Mouse (Mus musculus) stomach, embryonic 14.5 days (tissue): ENCODE data around the gene Tfpi. TPM values are rescaled to one million over a fixed set of nuclear protein-coding genes. Genes with fewer than 3 reads are reported as not detected.
A peak's percentile ranks its signal among the peaks of the same experiment; 100 is the strongest.

Source experiments
- ATAC-seq: fragments of 200-750 bp; cut with Nextera tagmentation; 2 replicates; pipeline ENCODE4 v1.8.0; 2017; ENCODE audit warnings: low read depth, moderate TSS enrichment; ENCODE audit not compliant: insufficient number of reproducible peaks, insufficient read depth, low FRiP score
- H3K27ac ChIP-seq: fragments of 300-500 bp; sonication (generic); 2 replicates; pipeline ENCODE4 v1.5.1; 2014; ENCODE audit warnings: mild to moderate bottlenecking, low read length, moderate library complexity, mixed read lengths
- H3K27me3 ChIP-seq: fragments of 300-500 bp; sonication (generic); 2 replicates; pipeline ENCODE4 v1.6.1; 2014; ENCODE audit warnings: low read length, control low read depth, mixed read lengths; ENCODE audit not compliant: control insufficient read depth, insufficient read depth
- H3K36me3 ChIP-seq: fragments of 300-500 bp; sonication (generic); 2 replicates; pipeline ENCODE4 v1.6.1; 2014; ENCODE audit warnings: mild to moderate bottlenecking, control low read depth, low read length, moderate library complexity, mixed read lengths; ENCODE audit not compliant: control insufficient read depth, insufficient read depth
- H3K4me1 ChIP-seq: fragments of 300-500 bp; sonication (generic); 2 replicates; pipeline ENCODE4 v1.6.1; 2014; ENCODE audit warnings: low read length, control low read depth, mixed read lengths; ENCODE audit not compliant: control insufficient read depth, insufficient read depth
- H3K4me2 ChIP-seq: fragments of 300-500 bp; sonication (generic); replicated peaks from 2 replicates; pipeline ENCODE4 v1.6.1; 2014; ENCODE audit warnings: low read depth, low read length, control low read depth
- H3K4me3 ChIP-seq: fragments of 300-500 bp; sonication (generic); 2 replicates; pipeline ENCODE4 v1.5.1; 2014; ENCODE audit warnings: low read depth, low read length, control low read depth
- H3K9ac ChIP-seq: fragments of 300-500 bp; sonication (generic); replicated peaks from 2 replicates; pipeline ENCODE4 v1.6.1; 2014; ENCODE audit warnings: low read depth, mild to moderate bottlenecking, control low read depth, low read length, moderate library complexity, mixed read lengths
- H3K9me3 ChIP-seq: fragments of 300-500 bp; sonication (generic); 2 replicates; pipeline ENCODE4 v1.6.1; 2016; ENCODE audit warnings: low read depth, low read length, control low read depth; ENCODE audit not compliant: control insufficient read depth
- WGBS: fragments of 180-500 bp; shearing (Covaris S2); extraction: QIAGEN DNeasy Blood & Tissue Kit; methylation state at CpG from one replicate; pipeline ENCODE4 v1.1.7; 2014; 5-methylcytosine and 5-hydroxymethylcytosine counted together
- polyA plus RNA-seq: library from polyadenylated mRNA; unstranded; fragments of >200 nt; fragmentation: Nextera tagmentation; extraction: Ambion mirVana; gene quantifications from 2 replicates; pipeline ENCODE4 v1.2.1, GENCODE M21; 2014

The Tfpi gene
- polyA plus RNA-seq, 1 experiment from 2014 or later: 49.4 TPM

DNA sequence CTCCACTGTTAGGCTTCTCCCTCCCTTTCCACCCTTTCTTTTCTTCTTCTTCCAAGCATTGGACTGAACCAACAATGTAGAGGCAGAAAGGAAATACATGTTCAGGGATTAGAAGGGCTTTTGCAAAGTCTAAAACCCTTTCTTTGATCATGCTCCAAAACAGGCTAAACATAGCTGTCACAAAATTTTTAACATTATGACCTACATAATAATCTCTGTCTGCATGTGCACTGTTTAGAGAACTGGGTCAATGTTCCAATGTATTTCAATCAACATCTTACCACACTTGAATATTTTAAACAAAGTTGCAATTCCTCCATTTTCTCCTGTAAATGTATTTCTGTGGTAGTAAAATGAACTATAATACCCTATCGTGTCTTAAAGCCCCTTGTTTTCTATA is 31.1 kb downstream of the Tfpi start:
- H3K36me3 ChIP-seq: no peaks in the 10 kb centered on the region
- H3K4me1 ChIP-seq: no peaks in the 10 kb centered on the region
- H3K9ac ChIP-seq: no peak overlapping the region
- H3K27ac ChIP-seq: no peak overlapping the region
- no peak for ATAC-seq
- H3K4me3 ChIP-seq: no peak overlapping the region
- no peaks in the 10 kb centered on the region for H3K27me3 ChIP-seq
- 87% methylated on average over 1 of the region's 1 CpGs for WGBS
- no peaks in the 10 kb centered on the region for H3K9me3 ChIP-seq
- no peak overlapping the region for H3K4me2 ChIP-seq

DNA sequence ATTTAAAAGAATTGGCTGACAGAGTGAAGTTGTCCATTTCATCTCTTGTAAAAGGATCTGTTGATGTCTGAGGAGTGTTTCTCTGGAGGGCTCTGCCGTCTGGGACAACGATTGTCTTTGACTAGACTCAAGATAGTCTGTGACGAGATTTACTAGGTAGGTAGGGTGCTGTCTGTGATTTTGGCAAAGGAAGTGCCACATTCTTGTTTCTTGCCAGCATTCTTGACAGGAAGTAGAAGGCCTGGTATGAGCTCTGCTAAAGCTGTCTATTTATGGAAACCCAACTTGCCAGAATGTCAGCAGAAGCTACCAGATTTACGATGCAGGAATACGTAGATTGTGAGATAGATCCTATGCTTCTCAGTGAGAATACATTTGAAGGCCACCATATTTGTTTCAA is 34.6 kb downstream of the Tfpi start:
- H3K27me3 ChIP-seq: no peaks in the 10 kb centered on the region
- no peak for ATAC-seq
- H3K27ac ChIP-seq: no peak overlapping the region
- H3K36me3 ChIP-seq: no peaks in the 10 kb centered on the region
- H3K4me1 ChIP-seq: no peaks in the 10 kb centered on the region
- no peak overlapping the region for H3K4me3 ChIP-seq
- WGBS: 87% methylated on average over 5 of the region's 5 CpGs
- H3K9ac ChIP-seq: no peak overlapping the region
- H3K4me2 ChIP-seq: no peak overlapping the region
- no peaks in the 10 kb centered on the region for H3K9me3 ChIP-seq

DNA sequence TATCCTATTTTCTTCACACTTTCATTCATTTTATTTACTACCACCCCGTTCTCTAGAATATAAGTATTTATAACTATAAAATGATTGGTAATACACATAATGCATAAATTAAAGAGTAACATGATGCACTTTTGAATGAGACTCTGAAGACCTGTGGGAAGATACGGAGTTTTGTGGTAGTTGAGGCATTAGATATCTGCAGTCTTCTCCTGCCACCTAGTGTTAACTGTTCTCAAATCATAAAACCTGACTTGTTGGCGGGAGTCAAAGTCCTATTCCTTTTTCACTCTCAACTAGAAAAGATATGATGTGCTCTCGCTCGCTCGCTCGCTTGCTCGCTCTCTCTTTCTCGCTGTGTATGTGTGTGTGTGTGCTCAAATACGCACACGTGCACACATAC is 46.9 kb downstream of the Tfpi start:
- H3K9me3 ChIP-seq: no peaks in the 10 kb centered on the region
- ATAC-seq: no peak
- H3K27ac ChIP-seq: no peak overlapping the region
- WGBS: 47% methylated on average over 11 of the region's 11 CpGs
- H3K4me2 ChIP-seq: no peak overlapping the region
- no peak overlapping the region for H3K9ac ChIP-seq
- H3K27me3 ChIP-seq: no peaks in the 10 kb centered on the region
- H3K36me3 ChIP-seq: no peaks in the 10 kb centered on the region
- H3K4me1 ChIP-seq: no peaks in the 10 kb centered on the region
- H3K4me3 ChIP-seq: no peak overlapping the region

DNA sequence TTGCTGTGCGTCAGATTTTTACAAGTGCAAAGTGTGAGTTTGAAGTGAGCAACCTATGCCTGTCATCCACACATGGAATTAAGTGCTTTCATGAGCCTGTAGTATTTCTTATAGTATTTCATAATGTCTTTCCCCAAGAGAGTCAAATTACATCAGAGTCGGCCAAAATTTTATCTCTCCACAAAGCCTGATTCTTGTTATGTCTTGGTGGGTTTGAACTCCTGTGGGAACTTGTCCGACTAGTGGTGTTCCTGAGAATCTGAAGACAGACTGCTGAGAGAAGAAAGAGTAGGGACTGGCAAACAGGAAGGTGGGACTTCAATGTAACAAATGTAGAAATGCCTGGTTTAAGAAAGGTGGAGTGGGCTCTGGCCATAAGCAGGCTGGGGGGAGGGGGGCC is 47.7 kb downstream of the Tfpi start:
- H3K9me3 ChIP-seq: no peaks in the 10 kb centered on the region
- H3K27ac ChIP-seq: no peak overlapping the region
- H3K36me3 ChIP-seq: no peaks in the 10 kb centered on the region
- H3K4me3 ChIP-seq: no peak overlapping the region
- no peak for ATAC-seq
- no peak overlapping the region for H3K9ac ChIP-seq
- WGBS: 33% methylated on average over 3 of the region's 3 CpGs
- H3K27me3 ChIP-seq: no peaks in the 10 kb centered on the region
- no peaks in the 10 kb centered on the region for H3K4me1 ChIP-seq
- no peak overlapping the region for H3K4me2 ChIP-seq

DNA sequence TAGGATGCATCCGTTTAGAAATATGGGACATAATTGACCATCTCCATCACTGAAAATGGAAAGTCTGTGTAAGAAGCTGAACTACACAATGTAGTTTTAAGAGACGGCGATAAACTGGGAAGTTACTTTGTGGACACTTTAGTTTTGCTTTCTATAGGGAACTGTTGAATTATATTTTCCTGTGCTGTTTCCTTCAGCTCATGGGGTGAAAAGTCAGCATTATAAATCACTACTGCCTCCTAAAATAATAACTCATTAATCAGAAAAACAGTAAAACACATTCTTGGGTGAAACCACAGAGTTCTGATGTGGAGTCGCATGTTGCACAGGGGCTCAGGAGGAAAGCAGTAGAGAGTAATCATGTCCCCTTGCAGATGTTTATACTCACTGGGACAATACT is 50.0 kb downstream of the Tfpi start:
- no peaks in the 10 kb centered on the region for H3K4me1 ChIP-seq
- no peak overlapping the region for H3K4me2 ChIP-seq
- no peak overlapping the region for H3K4me3 ChIP-seq
- no peak overlapping the region for H3K27ac ChIP-seq
- H3K36me3 ChIP-seq: no peaks in the 10 kb centered on the region
- H3K9me3 ChIP-seq: no peaks in the 10 kb centered on the region
- 64% methylated on average over 4 of the region's 4 CpGs for WGBS
- no peak for ATAC-seq
- no peaks in the 10 kb centered on the region for H3K27me3 ChIP-seq
- H3K9ac ChIP-seq: no peak overlapping the region

DNA sequence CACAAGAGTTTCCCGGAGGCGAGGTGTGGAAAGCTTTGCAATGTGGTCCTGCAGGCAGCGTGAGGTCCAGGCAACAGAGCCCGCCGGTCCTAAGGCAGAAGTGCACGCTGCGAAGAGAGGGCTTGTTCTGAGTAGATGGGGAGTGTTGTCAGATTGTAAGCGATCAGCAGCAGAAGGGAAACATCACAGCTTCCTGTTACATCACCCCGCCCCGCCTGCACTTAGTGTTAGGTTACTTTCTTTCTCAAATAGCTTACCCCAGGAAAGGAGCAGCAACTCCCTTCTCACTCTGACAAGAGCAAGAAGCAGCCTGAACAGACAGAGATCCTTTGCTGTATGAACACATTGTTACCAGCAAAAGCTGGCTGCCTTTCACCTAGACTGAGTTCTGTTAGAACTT is 51.4 kb downstream of the Tfpi start, which contains the start of gene Calcrl:
Calcrl (minus strand) TSS at position 274 of the 400 bp plus-strand sequence.
- Histone ChIP-seq H3K4me3 (peak within 1 kb of the TSS; percentile 37), H3K9ac (peak within 1 kb of the TSS; percentile 18; the same call in 1 of the 2 replicates), H3K27me3 (no peaks in the 10 kb centered on the region), H3K4me2 (peak within 1 kb of the TSS; percentile 53), H3K4me1 (no peaks in the 10 kb centered on the region), H3K27ac (peak within 1 kb of the TSS; percentile 85), H3K36me3 (no peaks in the 10 kb centered on the region), H3K9me3 (no peaks in the 10 kb centered on the region)
- WGBS: 0% methylated on average over 10 of the region's 10 CpGs
- peak; percentile 94 for ATAC-seq

DNA sequence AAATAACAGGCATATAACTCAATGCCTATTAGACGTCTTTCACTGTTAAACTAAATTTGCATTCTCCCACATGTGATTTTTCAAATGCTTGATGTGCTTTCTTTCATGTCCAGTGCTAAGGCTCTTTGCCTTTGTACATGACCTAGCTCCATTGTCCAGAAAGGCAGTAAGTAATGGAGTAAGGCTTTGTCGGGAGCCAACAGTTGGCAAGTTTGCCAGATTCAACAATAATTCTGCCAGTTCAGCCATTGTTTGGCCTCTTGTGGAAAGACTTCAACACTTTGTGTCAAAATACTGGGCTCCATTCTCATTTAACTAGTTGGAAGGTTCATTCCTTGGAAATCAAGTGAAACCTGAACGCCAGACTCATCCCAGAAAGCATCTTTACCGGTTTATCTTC is 60.1 kb downstream of the Tfpi start:
- no peaks in the 10 kb centered on the region for H3K9me3 ChIP-seq
- no peak for ATAC-seq
- no peak overlapping the region for H3K9ac ChIP-seq
- H3K27me3 ChIP-seq: no peaks in the 10 kb centered on the region
- H3K4me2 ChIP-seq: no peak overlapping the region
- no peaks in the 10 kb centered on the region for H3K4me1 ChIP-seq
- no peaks in the 10 kb centered on the region for H3K36me3 ChIP-seq
- WGBS: 89% methylated on average over 4 of the region's 4 CpGs
- no peak overlapping the region for H3K27ac ChIP-seq
- H3K4me3 ChIP-seq: no peak overlapping the region

DNA sequence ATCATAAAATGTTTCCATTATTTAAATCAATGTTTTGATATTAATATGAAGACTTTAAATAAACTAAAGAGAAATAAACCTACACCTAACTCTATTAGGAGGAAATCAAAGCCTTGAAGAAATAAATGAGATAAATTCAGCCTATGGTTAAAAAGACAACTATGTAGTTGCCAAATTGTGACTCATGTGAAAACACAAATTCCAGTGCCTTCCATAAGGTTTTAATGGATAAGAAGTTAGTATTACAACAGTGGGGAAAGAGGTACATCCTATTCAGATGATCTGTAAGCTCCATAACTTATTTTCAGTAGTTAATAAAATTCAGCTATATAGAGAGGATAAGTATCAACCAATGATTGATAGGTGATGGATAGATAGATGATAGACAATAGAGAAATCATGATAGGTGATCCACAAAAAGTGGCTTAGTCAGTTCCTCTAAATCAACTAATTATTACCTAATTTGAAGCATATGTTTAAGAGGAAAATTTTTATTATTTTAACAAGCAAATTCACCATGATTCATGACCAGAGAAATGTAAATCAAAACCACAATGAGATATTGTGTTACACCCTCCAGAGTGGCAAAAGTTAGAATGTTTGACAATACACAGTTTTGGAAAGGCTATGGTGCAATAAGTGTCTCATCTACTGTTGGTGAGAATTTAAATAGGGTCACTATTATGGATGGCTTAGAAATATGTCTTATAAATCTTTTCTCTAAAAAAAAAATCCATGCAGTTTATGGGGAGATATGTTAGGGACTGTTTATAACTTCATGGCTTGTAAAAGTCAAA is 66.6 kb downstream of the Tfpi start:
- Histone ChIP-seq H3K27me3 (no peaks in the 10 kb centered on the region), H3K4me2 (no peak overlapping the region), H3K4me3 (no peak overlapping the region), H3K9me3 (no peaks in the 10 kb centered on the region), H3K4me1 (no peaks in the 10 kb centered on the region), H3K27ac (no peak overlapping the region), H3K9ac (no peak overlapping the region), H3K36me3 (no peaks in the 10 kb centered on the region)
- no peak for ATAC-seq

DNA sequence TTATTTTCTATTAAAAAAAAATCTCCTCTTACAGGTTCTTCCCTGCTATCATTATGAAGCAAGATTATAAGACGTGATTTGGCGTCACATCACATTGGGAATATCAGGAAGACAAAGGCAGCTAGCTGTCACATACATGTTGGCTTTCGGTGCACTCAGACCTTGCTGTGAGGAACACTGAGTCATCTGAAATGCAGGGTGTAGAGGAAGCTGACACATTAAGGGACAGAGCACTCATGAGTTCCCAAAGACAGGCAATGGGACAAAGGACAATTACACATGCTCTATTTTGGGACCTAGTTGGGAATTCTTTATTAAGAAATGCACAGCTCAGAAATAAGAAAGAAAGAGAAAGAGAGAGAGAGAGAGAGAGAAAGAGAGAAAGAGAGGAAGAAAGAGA is 71.7 kb downstream of the Tfpi start:
- Histone ChIP-seq H3K4me3 (no peak overlapping the region), H3K4me2 (no peak overlapping the region), H3K9ac (no peak overlapping the region), H3K9me3 (no peaks in the 10 kb centered on the region), H3K27me3 (no peaks in the 10 kb centered on the region), H3K4me1 (no peaks in the 10 kb centered on the region), H3K27ac (no peak overlapping the region), H3K36me3 (no peaks in the 10 kb centered on the region)
- 89% methylated on average over 3 of the region's 3 CpGs for WGBS
- no peak for ATAC-seq
